In genomic region chr6:51612371-51613051, GRCm38 (mm10) we compare ENCODE assay signal across 8 mouse cellular contexts.
DNase-seq lines count a peak whose midpoint lies in the region; ATAC-seq and TF ChIP-seq lines count a peak whose summit lies in the region.

No protein-coding gene starts in this region.

- H3K4me1 ChIP-seq in MEL (ENCODE audit: control insufficient read depth in 1 of 2, insufficient read depth in 2 of 2, low read length in 2 of 2), result no peaks in the 10 kb centered on the region
- no peaks in the 10 kb centered on the region for H3K4me1 ChIP-seq in forebrain, embryonic 14.5 days (ENCODE audit: control insufficient read depth, insufficient read depth, low read length)
- peaks cover 2% of the 10 kb centered on the region; the same call in 1 of the 2 replicates for H3K4me1 ChIP-seq in hindbrain, embryonic 11.5 days (replicated peaks; ENCODE audit: control insufficient read depth, insufficient read depth, low read length)
- peaks cover 6% of the 10 kb centered on the region for H3K4me1 ChIP-seq in lung, embryonic 16.5 days (replicated peaks; ENCODE audit: control insufficient read depth, insufficient read depth, low read length)
- H3K4me1 ChIP-seq in olfactory bulb, adult 2 months (ENCODE audit: control insufficient read depth, insufficient read depth, low read length), result peaks cover 7% of the 10 kb centered on the region

- peak; percentile 83 for ATAC-seq in cerebellum, adult (ENCODE audit: insufficient number of reproducible peaks, low FRiP score, low TSS enrichment)
- ATAC-seq in forebrain, embryonic 14.5 days, result peak; percentile 90
- peak; percentile 92 for ATAC-seq in hindbrain, embryonic 11.5 days (ENCODE audit: low FRiP score)
- peak; percentile 85 for ATAC-seq in lung, embryonic 16.5 days (ENCODE audit: low read depth)

- peak in 1 of 3 experiments; percentile 17; a peak in 1 of 6 replicates for TF ChIP-seq CTCF in MEL (IDR thresholded peaks at IDR 0.05 in 2 of 3, conservative IDR thresholded peaks at IDR 0.05 in 1 of 3; ENCODE audit: control insufficient read depth in 1 of 3, insufficient read depth in 1 of 3, low read depth in 2 of 3, low read length in 3 of 3, poor library complexity in 1 of 3, severe bottlenecking in 1 of 3)
- peak; percentile 44; the same call in 1 of the 2 replicates for TF ChIP-seq CTCF in olfactory bulb, adult 2 months (IDR thresholded peaks at IDR 0.05; ENCODE audit: insufficient read depth, low read depth, low read length)

- no peaks in the 10 kb centered on the region for H3K79me2 ChIP-seq in MEL (ENCODE audit: control insufficient read depth, insufficient read depth, low read length, poor library complexity)

- H3K9me3 ChIP-seq in MEL (replicated peaks; ENCODE audit: insufficient read depth, low read length), result no peaks in the 10 kb centered on the region
- H3K9me3 ChIP-seq in forebrain, embryonic 14.5 days (replicated peaks; ENCODE audit: control insufficient read depth, low read length), result no peaks in the 10 kb centered on the region
- no peaks in the 10 kb centered on the region for H3K9me3 ChIP-seq in hindbrain, embryonic 11.5 days (ENCODE audit: control insufficient read depth, low read length)
- H3K9me3 ChIP-seq in lung, embryonic 16.5 days (ENCODE audit: control insufficient read depth, low read length), result no peaks in the 10 kb centered on the region

- no peak overlapping the region for H3K4me3 ChIP-seq in MEL (ENCODE audit: control insufficient read depth in 1 of 2, insufficient read depth in 1 of 2, low read depth in 2 of 2, low read length in 2 of 2)
- peak overlapping the region; percentile 41 for H3K4me3 ChIP-seq in forebrain, embryonic 14.5 days (ENCODE audit: low read depth, low read length)
- H3K4me3 ChIP-seq in hindbrain, embryonic 11.5 days (ENCODE audit: low read depth, low read length), result peak overlapping the region; percentile 49
- H3K4me3 ChIP-seq in lung, embryonic 16.5 days (ENCODE audit: low read length), result peak overlapping the region; percentile 68
- peak overlapping the region; percentile 63 for H3K4me3 ChIP-seq in olfactory bulb, adult 2 months (ENCODE audit: insufficient read depth, low read depth, low read length)

- no peak overlapping the region for H3K9ac ChIP-seq in MEL (ENCODE audit: control insufficient read depth, low read depth, low read length, poor library complexity, severe bottlenecking)
- peak overlapping the region; percentile 78 for H3K9ac ChIP-seq in forebrain, embryonic 14.5 days (ENCODE audit: low read length)
- peak overlapping the region; percentile 67 for H3K9ac ChIP-seq in hindbrain, embryonic 11.5 days (ENCODE audit: low read depth, low read length)
- peak overlapping the region; percentile 72 for H3K9ac ChIP-seq in lung, embryonic 16.5 days (ENCODE audit: low read length)

- H3K27ac ChIP-seq in MEL (ENCODE audit: control insufficient read depth, low read depth, low read length), result no peak overlapping the region
- peak overlapping the region; percentile 80 for H3K27ac ChIP-seq in forebrain, embryonic 14.5 days (ENCODE audit: low read depth, low read length)
- H3K27ac ChIP-seq in hindbrain, embryonic 11.5 days (ENCODE audit: low read depth, low read length), result peak overlapping the region; percentile 84
- H3K27ac ChIP-seq in lung, embryonic 16.5 days (ENCODE audit: low read length), result no peak overlapping the region
- H3K27ac ChIP-seq in olfactory bulb, adult 2 months (ENCODE audit: insufficient read depth, low read depth, low read length), result peak overlapping the region; percentile 52; the same call in 1 of the 2 replicates

- H3K36me3 ChIP-seq in MEL (ENCODE audit: control insufficient read depth in 1 of 2, insufficient read depth in 2 of 2, low read length in 2 of 2), result no peaks in the 10 kb centered on the region
- H3K36me3 ChIP-seq in forebrain, embryonic 14.5 days (ENCODE audit: control insufficient read depth, insufficient read depth, low read length), result no peaks in the 10 kb centered on the region
- no peaks in the 10 kb centered on the region for H3K36me3 ChIP-seq in hindbrain, embryonic 11.5 days (ENCODE audit: control insufficient read depth, insufficient read depth, low read length)
- H3K36me3 ChIP-seq in lung, embryonic 16.5 days (ENCODE audit: control insufficient read depth, insufficient read depth, low read length), result no peaks in the 10 kb centered on the region

- TF ChIP-seq POLR2A in MEL (IDR thresholded peaks at IDR 0.05; ENCODE audit: control insufficient read depth in 1 of 2, insufficient read depth in 1 of 2, low read depth in 1 of 2, low read length in 2 of 2, poor library complexity in 1 of 2), result no peak
- TF ChIP-seq POLR2A in olfactory bulb, adult 2 months (IDR thresholded peaks at IDR 0.05; ENCODE audit: insufficient read depth, low read depth, low read length), result 0 out of 2 replicates have a peak, but pooled peaks have one; percentile 36

- H3K27me3 ChIP-seq in MEL (ENCODE audit: control insufficient read depth in 1 of 2, insufficient read depth in 2 of 2, low read length in 2 of 2), result peaks cover 0 to 1% of the 10 kb centered on the region in 2 experiments; a peak in 3 of 4 replicates
- H3K27me3 ChIP-seq in forebrain, embryonic 14.5 days (replicated peaks; ENCODE audit: control insufficient read depth, insufficient read depth, low read length), result no peaks in the 10 kb centered on the region
- no peaks in the 10 kb centered on the region for H3K27me3 ChIP-seq in hindbrain, embryonic 11.5 days (ENCODE audit: control insufficient read depth, insufficient read depth, low read length)
- peaks cover 5% of the 10 kb centered on the region; the same call in 1 of the 2 replicates for H3K27me3 ChIP-seq in lung, embryonic 16.5 days (ENCODE audit: control insufficient read depth, insufficient read depth, low read depth, low read length)

- no peak for TF ChIP-seq EP300 in MEL (IDR thresholded peaks at IDR 0.05; ENCODE audit: low read depth in 1 of 2, low read length in 2 of 2)

- no peak; the same call in 1 of the 2 replicates for TF ChIP-seq RAD21 in MEL (IDR thresholded peaks at IDR 0.05; ENCODE audit: low read depth, low read length)

- H3K4me2 ChIP-seq in forebrain, embryonic 14.5 days (ENCODE audit: low read length), result peak overlapping the region; percentile 68
- H3K4me2 ChIP-seq in hindbrain, embryonic 11.5 days (replicated peaks; ENCODE audit: low read depth, low read length), result peak overlapping the region; percentile 83
- H3K4me2 ChIP-seq in lung, embryonic 16.5 days (ENCODE audit: low read depth, low read length), result peak overlapping the region; percentile 98

- no peak for DNase-seq in MEL (ENCODE audit: low read depth, low spot score)
- peak; percentile 81 for DNase-seq in forebrain, embryonic 14.5 days (ENCODE audit: low spot score)
- DNase-seq in hindbrain, embryonic 11.5 days (ENCODE audit: low spot score), result peak; percentile 82
- peak; percentile 67 to 75 for DNase-seq in layer of hippocampus, postnatal 14 days (ENCODE audit: low spot score in 2 of 2)
- DNase-seq in urinary bladder, postnatal 25 days (ENCODE audit: low spot score), result peak; percentile 16

- under 1% methylated on average over 51 of the region's 54 CpGs for WGBS in forebrain, embryonic 14.5 days
- under 1% methylated on average over 37 of the region's 54 CpGs for WGBS in hindbrain, embryonic 11.5 days
- 1% methylated on average over 51 of the region's 54 CpGs for WGBS in lung, embryonic 16.5 days
- 1% methylated on average over 54 of the region's 54 CpGs for WGBS in olfactory bulb, adult 2 months

TF ChIP-seq in MEL, 35 proteins besides CTCF, POLR2A, EP300 and RAD21:
- TF ChIP-seq SMC3 (IDR thresholded peaks at IDR 0.05; ENCODE audit: low read depth, low read length) (peak; percentile 12; the same call in 1 of the 2 replicates), ELF1 (IDR thresholded peaks at IDR 0.05; ENCODE audit: low read depth, low read length) (no peak)
TF ChIP-seq in MEL: peak in this region for 1.

Comparison
In these comparisons a context has a peak if more than half of its experiments do, and no peak if none do; other contexts are left out.
1. H3K27ac ChIP-seq: peak in forebrain, embryonic 14.5 days (single experiment), hindbrain, embryonic 11.5 days (single experiment) and olfactory bulb, adult 2 months (single experiment); none in MEL (single experiment) and lung, embryonic 16.5 days (single experiment).
2. H3K4me3 ChIP-seq: peak in forebrain, embryonic 14.5 days (single experiment), hindbrain, embryonic 11.5 days (single experiment), lung, embryonic 16.5 days (single experiment) and olfactory bulb, adult 2 months (single experiment); none in MEL (0 of 2).
3. Peak in every context shown above with its lines, with median percentiles within 50 percentile points of each other: ATAC-seq and H3K4me2 ChIP-seq.